In genomic region chr17:78809019-78809418, GRCm38 (mm10) we compare ENCODE assay signal across 9 mouse cellular contexts. TPM values are rescaled to one million over a fixed set of nuclear protein-coding genes. Genes with fewer than 3 reads are reported as not detected.
DNase-seq lines count a peak whose midpoint lies in the region; ATAC-seq and TF ChIP-seq lines count a peak whose summit lies in the region.
"Had no signal": no experiment of that assay in that cellular context is flagged by ENCODE, and none has a peak within 500 bp of the region (broad histone marks: within the 10 kb centered on the region; RNA-seq: fewer than 3 reads in every experiment).

No protein-coding gene starts in this region.

- no peak overlapping the region for H3K4me3 ChIP-seq in gastrocnemius, adult 2 months
- H3K4me3 ChIP-seq in forebrain, embryonic 14.5 days (ENCODE audit: low read depth, low read length) = no peak overlapping the region
- no peak overlapping the region for H3K4me3 ChIP-seq in stomach, postnatal 0 days (ENCODE audit: low read depth, low read length)
- H3K4me3 ChIP-seq: liver, embryonic 13.5 days had no signal

- intact Hi-C loops in gastrocnemius, adult 2 months (cut with DNase I) = no loop called here

- no peak for DNase-seq in gastrocnemius, adult 2 months
- DNase-seq in gastrocnemius, adult 18-20 months (ENCODE audit: low spot score) = no peak
- peak; percentile 28 for DNase-seq in thymus, postnatal 0 days (ENCODE audit: low spot score)
- no peak for DNase-seq in thymus, adult 18-20 months
- peak; percentile 52 for DNase-seq in forebrain, embryonic 14.5 days (ENCODE audit: low spot score)
- DNase-seq in stomach, postnatal 0 days (ENCODE audit: low spot score) = no peak
- no peak for DNase-seq in adrenal gland, postnatal 25 days
- DNase-seq in right cerebral cortex, postnatal 14 days = no peak
- DNase-seq: liver, embryonic 13.5 days had no signal

- ATAC-seq in forebrain, embryonic 14.5 days = peak; percentile 46; the same call in 1 of the 2 replicates
- no peak for ATAC-seq in stomach, postnatal 0 days (ENCODE audit: low FRiP score, low TSS enrichment)

- H3K36me3 ChIP-seq in forebrain, embryonic 14.5 days (ENCODE audit: control insufficient read depth, insufficient read depth, low read length) = peaks cover 48% of the 10 kb centered on the region
- peaks cover 6% of the 10 kb centered on the region for H3K36me3 ChIP-seq in stomach, postnatal 0 days (ENCODE audit: control insufficient read depth, insufficient read depth, low read length)

- H3K27me3 ChIP-seq in forebrain, embryonic 14.5 days (replicated peaks; ENCODE audit: control insufficient read depth, insufficient read depth, low read length) = no peaks in the 10 kb centered on the region
- H3K27me3 ChIP-seq in stomach, postnatal 0 days (ENCODE audit: control insufficient read depth, insufficient read depth, low read length) = no peaks in the 10 kb centered on the region
- H3K27me3 ChIP-seq: liver, embryonic 13.5 days had no signal

- TF ChIP-seq EP300 in stomach, postnatal 0 days (optimal IDR thresholded peaks at IDR 0.05) = no peak

- H3K27ac ChIP-seq in gastrocnemius, adult 2 months = no peak overlapping the region
- no peak overlapping the region for H3K27ac ChIP-seq in forebrain, embryonic 14.5 days (ENCODE audit: low read depth, low read length)
- H3K27ac ChIP-seq in stomach, postnatal 0 days (replicated peaks) = no peak overlapping the region
- H3K27ac ChIP-seq: liver, embryonic 13.5 days had no signal

- TF ChIP-seq CTCF in gastrocnemius, adult 2 months (IDR thresholded peaks at IDR 0.05) = peak; percentile 56
- TF ChIP-seq CTCF in stomach, postnatal 0 days (IDR thresholded peaks at IDR 0.05; ENCODE audit: low read depth) = peak; percentile 75

- H3K9ac ChIP-seq in forebrain, embryonic 14.5 days (ENCODE audit: low read length) = no peak overlapping the region
- no peak overlapping the region for H3K9ac ChIP-seq in stomach, postnatal 0 days (ENCODE audit: low read length)
- H3K9ac ChIP-seq: liver, embryonic 13.5 days had no signal

- no peaks in the 10 kb centered on the region for H3K4me1 ChIP-seq in forebrain, embryonic 14.5 days (ENCODE audit: control insufficient read depth, insufficient read depth, low read length)
- H3K4me1 ChIP-seq in stomach, postnatal 0 days (replicated peaks; ENCODE audit: control insufficient read depth, insufficient read depth) = no peaks in the 10 kb centered on the region
- H3K4me1 ChIP-seq: liver, embryonic 13.5 days had no signal

- no peaks in the 10 kb centered on the region for H3K9me3 ChIP-seq in forebrain, embryonic 14.5 days (replicated peaks; ENCODE audit: control insufficient read depth, low read length)
- no peaks in the 10 kb centered on the region for H3K9me3 ChIP-seq in stomach, postnatal 0 days (ENCODE audit: control insufficient read depth, low read length)
- H3K9me3 ChIP-seq: liver, embryonic 13.5 days had no signal

- no peak overlapping the region for H3K4me2 ChIP-seq in forebrain, embryonic 14.5 days (ENCODE audit: low read length)
- H3K4me2 ChIP-seq in stomach, postnatal 0 days (replicated peaks; ENCODE audit: low read depth) = no peak overlapping the region
- H3K4me2 ChIP-seq: liver, embryonic 13.5 days had no signal

RNA-seq across cellular contexts. Expression of gene Heatr5b, which starts 26.1 kb away (rescaled TPM):
- 10 to 100 TPM in 1 of 2 experiments, 1 to 10 TPM in 1; 7.3 to 10.1 TPM for total RNA-seq in gastrocnemius, adult 2 months (2021)
- total RNA-seq in gastrocnemius, adult 18-20 months (2021) = 1 to 10 TPM; 7.6 to 9.0 TPM
- polyA plus RNA-seq in thymus, postnatal 0 days (2015; fragmentation: Nextera tagmentation; extraction: Ambion mirVana) = 11.4 and 12.3 TPM in 2 replicates
- 13.9 and 18.2 TPM in 2 replicates for polyA plus RNA-seq in forebrain, embryonic 14.5 days (2014; fragmentation: Nextera tagmentation; extraction: Ambion mirVana)
- 3.7 and 4.4 TPM in 2 replicates for polyA plus RNA-seq in stomach, postnatal 0 days (2015; fragmentation: Nextera tagmentation; extraction: Ambion mirVana)
- 31.8 and 38.5 TPM in 2 replicates for total RNA-seq in adrenal gland, postnatal 25 days (2021)

RNA-seq across cellular contexts. Expression of gene Gpatch11, which starts 26.3 kb away (rescaled TPM):
- total RNA-seq in gastrocnemius, adult 2 months (2021) = 10 to 100 TPM; 17.9 to 23.3 TPM
- 10 to 100 TPM; 25.1 to 26.1 TPM for total RNA-seq in gastrocnemius, adult 18-20 months (2021)
- polyA plus RNA-seq in thymus, postnatal 0 days (2015; fragmentation: Nextera tagmentation; extraction: Ambion mirVana) = 60.0 and 70.2 TPM in 2 replicates
- 38.3 and 49.0 TPM in 2 replicates for polyA plus RNA-seq in forebrain, embryonic 14.5 days (2014; fragmentation: Nextera tagmentation; extraction: Ambion mirVana)
- 33.8 and 35.3 TPM in 2 replicates for polyA plus RNA-seq in stomach, postnatal 0 days (2015; fragmentation: Nextera tagmentation; extraction: Ambion mirVana)
- total RNA-seq in adrenal gland, postnatal 25 days (2021) = 27.8 and 33.9 TPM in 2 replicates

Comparison
In these comparisons a context has a peak if more than half of its experiments do, and no peak if none do; other contexts are left out.
1. DNase-seq: peak in thymus, postnatal 0 days (single experiment) and forebrain, embryonic 14.5 days (single experiment); none in gastrocnemius, adult 2 months (single experiment), gastrocnemius, adult 18-20 months (single experiment), thymus, adult 18-20 months (0 of 2), stomach, postnatal 0 days (single experiment), adrenal gland, postnatal 25 days (single experiment) and right cerebral cortex, postnatal 14 days (single experiment).